Mouse (Mus musculus) MEL (cell line): Measurements from ENCODE around the gene Abcg1. TPM values are rescaled to one million over a fixed set of nuclear protein-coding genes. Genes with fewer than 3 reads are reported as not detected.

Experiments
- DNase-seq: peaks from one replicate; pipeline ENCODE4 v3.0.0; 2011; ENCODE audit warnings: low read depth, low spot score
- H3K27ac ChIP-seq: 2 replicates; pipeline ENCODE4 v1.5.1; 2012; ENCODE audit warnings: low read depth, mild to moderate bottlenecking, control low read depth, low read length, moderate library complexity; ENCODE audit not compliant: control insufficient read depth
- H3K27me3 ChIP-seq, 2 experiments: fragments of 150-350 bp in 1 of 2; sonication (generic) in 1 of 2; 2 replicates each; pipeline ENCODE4 v1.6.1; 2012; ENCODE audit warnings: low read length in 2 of 2, mild to moderate bottlenecking in 2 of 2, improper control_type of control experiment in 1 of 2, moderate library complexity in 1 of 2; ENCODE audit not compliant: insufficient read depth in 2 of 2, control insufficient read depth in 1 of 2
- H3K36me3 ChIP-seq, 2 experiments: 2 replicates each; pipeline ENCODE4 v1.6.1; 2012 to 2014; ENCODE audit warnings: low read length in 2 of 2, improper control_type of control experiment in 1 of 2, inconsistent platforms in 1 of 2, mild to moderate bottlenecking in 1 of 2; ENCODE audit not compliant: insufficient read depth in 2 of 2, control insufficient read depth in 1 of 2
- H3K4me1 ChIP-seq, 2 experiments: fragments of 150-350 bp in 1 of 2; sonication (generic) in 1 of 2; 2 replicates each; pipeline ENCODE4 v1.6.1; 2012; ENCODE audit warnings: low read length in 2 of 2, improper control_type of control experiment in 1 of 2, mild to moderate bottlenecking in 1 of 2; ENCODE audit not compliant: insufficient read depth in 2 of 2, control insufficient read depth in 1 of 2
- H3K4me3 ChIP-seq, 2 experiments: fragments of 150-350 bp in 1 of 2; sonication (generic) in 1 of 2; 2 replicates each; pipeline ENCODE4 v1.5.1; 2012; ENCODE audit warnings: low read depth in 2 of 2, low read length in 2 of 2, mild to moderate bottlenecking in 2 of 2, moderate library complexity in 2 of 2, control low read depth in 1 of 2, improper control_type of control experiment in 1 of 2; ENCODE audit not compliant: control insufficient read depth in 1 of 2, insufficient read depth in 1 of 2
- H3K79me2 ChIP-seq: 2 replicates; pipeline ENCODE4 v1.6.1; 2012; ENCODE audit warnings: mild to moderate bottlenecking, low read length, moderate library complexity; ENCODE audit not compliant: control insufficient read depth, poor library complexity, insufficient read depth
- H3K9ac ChIP-seq: 2 replicates; pipeline ENCODE4 v1.6.1; 2012; ENCODE audit warnings: low read depth, mild to moderate bottlenecking, control low read depth, low read length, moderate library complexity; ENCODE audit not compliant: control insufficient read depth, poor library complexity, severe bottlenecking
- H3K9me3 ChIP-seq: fragments of 150-350 bp; sonication (generic); replicated peaks from 2 replicates; pipeline ENCODE4 v1.6.1; 2012; ENCODE audit warnings: mild to moderate bottlenecking, low read length, improper control_type of control experiment, moderate library complexity; ENCODE audit not compliant: insufficient read depth
- CTCF ChIP-seq, 3 experiments: IDR thresholded peaks in 2 of 3; conservative IDR thresholded peaks in 1 of 3; 2 replicates each; pipeline ENCODE4 v1.5.1; 2011 to 2012; ENCODE audit warnings: low read length in 3 of 3, low read depth in 2 of 3, mild to moderate bottlenecking in 2 of 3, improper control_type of control experiment in 1 of 3, inconsistent platforms in 1 of 3, mixed read lengths in 1 of 3, moderate library complexity in 1 of 3; ENCODE audit not compliant: control insufficient read depth in 1 of 3, insufficient read depth in 1 of 3, poor library complexity in 1 of 3, severe bottlenecking in 1 of 3
- GABPA ChIP-seq: IDR thresholded peaks from 2 replicates; pipeline ENCODE4 v1.6.1; 2012; ENCODE audit warnings: low read depth, mild to moderate bottlenecking, inconsistent platforms, low read length, improper control_type of control experiment, moderate library complexity
- HCFC1 ChIP-seq: IDR thresholded peaks from 2 replicates; pipeline ENCODE4 v1.6.1; 2012; ENCODE audit warnings: low read depth, mild to moderate bottlenecking, inconsistent platforms, low read length, improper control_type of control experiment, moderate library complexity
- KAT2A ChIP-seq: conservative IDR thresholded peaks from 2 replicates; pipeline ENCODE4 v1.6.1; 2012; ENCODE audit warnings: low read depth, low read length, improper control_type of control experiment, inconsistent platforms
- MAX ChIP-seq: IDR thresholded peaks from 2 replicates; pipeline ENCODE4 v1.6.1; 2011; ENCODE audit warnings: low read length, improper control_type of control experiment
- MAZ ChIP-seq: IDR thresholded peaks from 2 replicates; pipeline ENCODE4 v1.6.1; 2012; ENCODE audit warnings: low read depth, mild to moderate bottlenecking, inconsistent platforms, low read length, improper control_type of control experiment
- MXI1 ChIP-seq: IDR thresholded peaks from 2 replicates; pipeline ENCODE4 v1.6.1; 2011; ENCODE audit warnings: mild to moderate bottlenecking, low read depth, low read length, improper control_type of control experiment
- MYB ChIP-seq: IDR thresholded peaks from 2 replicates; pipeline ENCODE4 v1.6.1; 2011; ENCODE audit warnings: mild to moderate bottlenecking, low read depth, low read length, improper control_type of control experiment
- NRF1 ChIP-seq: IDR thresholded peaks from 2 replicates; pipeline ENCODE4 v1.6.1; 2014; ENCODE audit warnings: low read depth, mild to moderate bottlenecking, inconsistent platforms, low read length, improper control_type of control experiment, moderate library complexity; ENCODE audit not compliant: poor library complexity, insufficient read depth, severe bottlenecking
- POLR2A ChIP-seq, 2 experiments: IDR thresholded peaks; 2 replicates each; pipeline ENCODE4 v1.6.1; 2011 to 2012; ENCODE audit warnings: low read length in 2 of 2, mild to moderate bottlenecking in 2 of 2, control low read depth in 1 of 2, improper control_type of control experiment in 1 of 2, low read depth in 1 of 2, moderate library complexity in 1 of 2; ENCODE audit not compliant: control insufficient read depth in 1 of 2, insufficient read depth in 1 of 2, poor library complexity in 1 of 2
- POLR2AphosphoS2 ChIP-seq: IDR thresholded peaks from 2 replicates; pipeline ENCODE4 v1.6.1; 2011; ENCODE audit warnings: low read length, improper control_type of control experiment
- TAL1 ChIP-seq: IDR thresholded peaks from 2 replicates; pipeline ENCODE4 v1.6.1; 2012; ENCODE audit warnings: mild to moderate bottlenecking, inconsistent platforms, low read length, moderate library complexity, mixed read lengths
- TBP ChIP-seq: IDR thresholded peaks from 2 replicates; pipeline ENCODE4 v1.8.0; 2011; ENCODE audit warnings: low read depth, low read length, improper control_type of control experiment
- UBTF ChIP-seq: IDR thresholded peaks from 2 replicates; pipeline ENCODE4 v1.6.1; 2012; ENCODE audit warnings: low read depth, mild to moderate bottlenecking, inconsistent platforms, low read length, improper control_type of control experiment, moderate library complexity, borderline replicate concordance; ENCODE audit not compliant: insufficient read depth
- USF1 ChIP-seq: IDR thresholded peaks from 2 replicates; pipeline ENCODE4 v1.6.1; 2014; ENCODE audit warnings: low read depth, mild to moderate bottlenecking, inconsistent platforms, low read length, improper control_type of control experiment, moderate library complexity
- ZC3H11A ChIP-seq: IDR thresholded peaks from 2 replicates; pipeline ENCODE4 v1.6.1; 2012; ENCODE audit warnings: low read depth, mild to moderate bottlenecking, inconsistent platforms, low read length, improper control_type of control experiment
- ZMIZ1 ChIP-seq: IDR thresholded peaks from 2 replicates; pipeline ENCODE4 v1.6.1; 2012; ENCODE audit warnings: low read depth, mild to moderate bottlenecking, inconsistent platforms, low read length, improper control_type of control experiment, moderate library complexity
- ZNF384 ChIP-seq: IDR thresholded peaks from 2 replicates; pipeline ENCODE4 v1.6.1; 2012; ENCODE audit warnings: low read depth, mild to moderate bottlenecking, inconsistent platforms, low read length, improper control_type of control experiment
- polyA plus RNA-seq, 2 experiments: library from polyadenylated mRNA; stranded (reverse) in 1 of 2; unstranded in 1 of 2; fragments of >175 nt in 1 of 2; fragments of >200 nt in 1 of 2; gene quantifications; 2 replicates each; pipeline versions ENCODE4 v1.2.1 to v1.2.4; 2012; ENCODE audit warnings: low replicate concordance in 2 of 2, low read depth in 1 of 2; ENCODE audit not compliant: insufficient read length in 2 of 2, insufficient read depth in 1 of 2, missing spikeins in 1 of 2
- total RNA-seq: library from RNA; depleted of rRNA; stranded (reverse); fragments of 300-350 nt; gene quantifications from 2 replicates; pipeline ENCODE4 v1.2.3, GENCODE M21; 2012

The Abcg1 gene
- total and polyA plus RNA-seq, 3 experiments, result 11.6 to 18.0 TPM; not detected in 1

DNA sequence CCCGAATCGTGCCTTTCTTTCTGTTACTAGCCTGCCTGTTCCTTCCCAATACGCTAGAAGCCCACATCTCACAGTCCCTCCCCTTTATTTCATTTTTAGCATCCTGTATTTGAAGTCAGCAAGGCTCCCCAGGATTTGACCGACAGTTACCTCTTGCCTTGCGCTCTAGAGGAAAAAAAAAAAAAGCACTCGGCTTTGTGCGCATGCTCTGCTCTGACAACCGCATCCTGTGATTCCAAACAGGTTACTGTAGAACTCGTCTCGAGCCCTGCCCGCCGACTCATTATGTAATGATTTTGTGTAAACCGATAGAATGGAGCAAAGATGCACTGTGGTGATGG lies 1.2 kb downstream of the Abcg1 start (continued):
- TF ChIP-seq ZMIZ1 (0 out of 2 replicates have a peak, but pooled peaks have one; percentile 25), UBTF (no peak), USF1 (no peak), KAT2A (no peak), POLR2A (IDR thresholded peaks at IDR 0.05; ENCODE audit: control insufficient read depth in 1 of 2, insufficient read depth in 1 of 2, low read depth in 1 of 2, low read length in 2 of 2, poor library complexity in 1 of 2) (peak in 1 of 2 experiments; percentile 42; a peak in 1 of 4 replicates), GABPA (no peak), HCFC1 (no peak), ZC3H11A (no peak), MAX (no peak; the same call in 1 of the 2 replicates), TAL1 (no peak), MXI1 (peak; percentile 55; the same call in 1 of the 2 replicates), MYB (no peak), TBP (0 out of 2 replicates have a peak, but pooled peaks have one; percentile 27), NRF1 (peak; percentile 89), ZNF384 (peak; percentile 99), CTCF (IDR thresholded peaks at IDR 0.05 in 2 of 3, conservative IDR thresholded peaks at IDR 0.05 in 1 of 3; ENCODE audit: control insufficient read depth in 1 of 3, insufficient read depth in 1 of 3, low read depth in 2 of 3, low read length in 3 of 3, poor library complexity in 1 of 3, severe bottlenecking in 1 of 3) (no peak), POLR2AphosphoS2 (no peak), MAZ (no peak)

DNA sequence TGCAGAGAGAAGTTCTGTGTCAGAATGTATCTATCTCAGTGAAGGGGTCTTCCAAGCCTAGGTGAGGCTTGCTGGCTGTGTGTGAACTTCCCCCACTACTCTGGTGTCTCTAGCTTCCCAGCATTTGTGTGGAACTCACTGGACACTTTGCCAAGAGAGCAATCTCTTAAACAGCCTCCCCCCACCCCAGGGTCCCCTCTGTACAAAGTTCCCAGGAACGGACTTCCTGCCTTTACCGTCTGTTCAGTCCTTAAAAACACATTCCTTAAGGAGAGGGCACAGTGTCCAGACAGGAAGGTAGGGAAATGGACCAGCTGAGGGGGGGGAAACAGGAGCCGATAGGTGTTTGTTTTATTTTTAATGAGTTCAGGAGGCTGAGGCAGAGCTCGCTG lies 2.7 kb downstream of the Abcg1 start:
- peak overlapping the region; percentile 75 for H3K9ac ChIP-seq
- H3K27ac ChIP-seq, result peak overlapping the region; percentile 99
- no peak for TF ChIP-seq ZC3H11A
- H3K27me3 ChIP-seq, result no peaks in the 10 kb centered on the region
- H3K4me1 ChIP-seq, result peaks cover 15 to 33% of the 10 kb centered on the region in 2 experiments
- H3K79me2 ChIP-seq, result peaks cover 2% of the 10 kb centered on the region; the same call in 1 of the 2 replicates
- H3K9me3 ChIP-seq, result no peaks in the 10 kb centered on the region
- H3K4me3 ChIP-seq, result peak overlapping the region; percentile 44 to 52
- H3K36me3 ChIP-seq, result peaks cover 0 to 21% of the 10 kb centered on the region in 2 experiments; a peak in 2 of 4 replicates
- DNase-seq, result no peak
